Mouse (Mus musculus): ENCODE results near the gene Klhdc8a.

Gene Klhdc8a

DNA sequence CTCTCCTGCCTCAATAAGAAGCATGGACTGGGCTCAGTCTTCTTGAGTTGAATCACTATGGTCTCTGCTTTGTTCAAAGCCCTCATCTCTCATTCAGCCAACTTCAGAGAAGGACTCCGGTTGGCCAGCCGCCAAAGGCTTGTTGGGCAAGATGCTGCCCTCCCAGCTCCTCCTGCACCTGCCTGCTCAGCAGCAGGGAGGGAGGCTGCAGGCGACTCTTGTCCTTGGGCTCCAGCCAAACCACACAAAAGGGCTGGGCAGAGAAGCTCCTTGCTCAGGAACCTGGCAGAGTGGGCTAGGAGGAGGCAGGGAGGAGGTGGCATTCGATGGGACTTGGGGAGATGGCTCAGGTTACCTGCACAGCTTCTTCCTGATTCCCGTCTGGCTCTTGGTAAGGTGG lies 20.8 kb downstream of the Klhdc8a start:
- DNase-seq = peak; percentile 89

DNA sequence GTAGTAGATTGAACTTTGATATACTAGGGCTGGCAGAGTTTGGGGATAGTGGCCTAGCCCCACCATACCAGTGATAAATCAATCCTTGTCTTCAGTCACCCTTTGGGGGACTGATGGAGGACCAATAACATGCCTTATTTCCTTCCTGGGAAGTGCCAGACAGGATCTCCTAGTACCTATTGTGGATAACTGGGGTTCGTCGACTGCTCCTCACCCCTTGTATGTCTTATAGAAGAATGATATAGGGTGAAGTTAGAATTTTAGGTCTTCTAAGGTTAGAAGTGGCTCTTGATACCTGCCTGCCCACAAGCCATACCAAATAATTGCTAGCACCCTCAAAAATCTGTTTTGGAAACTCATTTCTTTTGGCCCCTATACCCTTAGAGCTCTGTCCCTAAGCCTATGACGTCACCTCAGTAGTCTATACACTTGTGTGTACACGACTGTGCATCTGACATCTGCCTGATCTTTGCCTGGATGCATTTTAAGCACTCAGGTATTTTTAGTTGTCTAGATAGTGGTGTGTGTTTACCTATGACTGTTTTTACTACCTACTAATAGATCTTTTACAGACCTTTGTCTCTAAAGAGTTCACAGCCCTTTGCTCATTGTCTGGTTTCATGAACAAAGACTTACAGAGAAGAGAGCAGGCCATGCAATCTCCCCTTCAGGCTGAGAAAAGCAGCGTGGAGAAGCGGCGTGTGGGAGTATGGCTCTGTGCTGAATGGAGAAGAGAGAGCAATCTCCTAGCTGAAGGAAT lies 23.6 kb downstream of the Klhdc8a start:
- no peak for DNase-seq

DNA sequence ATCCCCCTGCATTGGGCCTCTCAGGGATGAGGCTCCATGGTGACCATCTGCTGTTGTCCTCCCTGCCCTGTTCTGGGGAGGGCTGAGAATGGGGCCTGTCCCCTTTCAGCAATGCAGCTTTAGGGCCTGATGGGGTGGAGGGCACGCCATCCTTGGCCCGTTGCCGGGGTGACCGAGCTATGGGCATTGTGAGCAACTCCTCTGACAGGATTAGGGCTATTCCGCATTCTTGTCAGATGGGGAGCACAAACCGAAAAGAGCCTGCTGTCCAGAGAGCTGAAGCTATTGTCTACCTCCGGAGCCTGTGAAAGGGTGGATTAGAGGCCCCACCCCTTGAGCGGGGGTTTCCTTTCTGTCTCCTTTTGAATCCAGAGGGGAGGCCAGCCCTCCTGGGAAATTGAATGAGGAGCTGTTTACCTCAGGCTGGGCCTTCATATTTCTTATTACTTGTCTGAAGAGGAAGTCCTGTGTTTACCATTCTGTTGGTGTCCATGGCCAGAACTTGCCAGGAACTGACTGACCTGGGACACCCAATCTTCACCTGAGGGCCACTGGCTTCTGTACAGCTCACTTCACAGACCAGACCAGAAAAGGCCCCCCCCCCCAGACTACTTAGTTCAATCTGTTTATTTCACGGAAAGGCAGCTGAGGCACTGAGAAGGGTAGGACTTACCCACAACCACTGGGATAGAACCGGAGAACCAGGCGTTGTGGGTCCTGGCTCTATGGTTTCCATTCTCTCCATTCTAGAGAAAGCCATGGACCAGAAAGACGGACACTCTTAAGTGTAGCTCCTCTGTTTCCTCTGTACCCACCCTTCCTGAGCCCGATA lies 24.5 kb downstream of the Klhdc8a start:
- DNase-seq = peak; percentile 77

DNA sequence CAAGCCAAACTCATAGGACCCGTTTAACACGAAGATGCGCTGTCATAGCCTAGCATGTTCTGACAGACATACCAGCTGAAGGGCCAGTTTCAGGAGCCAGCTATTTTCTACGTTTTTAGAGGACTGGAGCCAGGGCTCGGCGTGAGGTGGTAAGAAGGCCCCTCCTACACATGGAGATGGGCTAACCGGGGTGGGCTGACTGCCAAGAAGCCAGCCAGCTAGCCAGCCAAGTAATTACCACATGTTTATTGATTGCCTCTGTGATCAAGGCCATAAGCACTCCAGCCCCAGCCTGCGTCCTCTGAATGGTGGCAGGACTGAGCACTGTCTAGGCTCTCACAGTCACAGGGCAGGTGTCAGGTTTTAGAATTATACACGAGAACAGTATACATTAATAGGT lies 28.4 kb downstream of the Klhdc8a start:
- DNase-seq = no peak

DNA sequence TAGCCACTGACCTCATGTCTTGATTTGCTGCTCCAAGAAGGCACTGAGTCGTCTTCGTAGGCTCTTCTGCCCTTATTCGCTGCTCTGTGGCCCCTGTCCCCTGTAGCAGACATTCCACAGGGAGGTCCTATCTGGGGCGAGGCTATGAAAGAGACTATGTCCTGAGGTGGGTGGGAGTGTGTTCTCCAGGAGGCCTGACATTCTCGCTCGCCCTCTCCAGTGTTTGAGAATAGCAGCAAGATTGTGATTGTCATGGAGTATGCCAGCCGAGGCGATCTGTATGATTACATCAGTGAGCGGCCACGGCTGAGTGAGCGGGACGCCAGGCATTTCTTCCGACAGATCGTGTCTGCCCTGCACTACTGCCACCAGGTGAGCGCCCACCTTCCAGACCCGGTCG lies 29.1 kb downstream of the Klhdc8a start:
- DNase-seq = no peak

DNA sequence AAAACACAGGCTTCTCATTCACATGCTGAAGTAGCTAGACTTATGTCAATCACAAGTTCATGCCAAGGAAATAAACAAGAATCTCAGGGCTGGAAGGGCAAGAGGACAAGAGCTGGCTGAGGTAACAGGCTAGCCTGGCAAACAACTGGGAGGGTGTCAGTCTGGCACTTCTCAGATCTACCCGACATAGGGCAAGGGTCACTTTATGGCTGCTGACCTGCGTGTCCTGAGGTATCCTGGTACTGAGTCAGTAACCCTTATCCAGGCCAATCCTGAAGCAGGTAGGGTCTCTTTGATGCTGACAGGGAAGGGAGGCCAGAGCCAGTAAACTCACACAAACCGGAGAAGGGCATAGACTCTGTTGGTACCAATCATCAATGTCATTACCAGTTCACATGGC lies 30.1 kb downstream of the Klhdc8a start:
- DNase-seq = no peak

DNA sequence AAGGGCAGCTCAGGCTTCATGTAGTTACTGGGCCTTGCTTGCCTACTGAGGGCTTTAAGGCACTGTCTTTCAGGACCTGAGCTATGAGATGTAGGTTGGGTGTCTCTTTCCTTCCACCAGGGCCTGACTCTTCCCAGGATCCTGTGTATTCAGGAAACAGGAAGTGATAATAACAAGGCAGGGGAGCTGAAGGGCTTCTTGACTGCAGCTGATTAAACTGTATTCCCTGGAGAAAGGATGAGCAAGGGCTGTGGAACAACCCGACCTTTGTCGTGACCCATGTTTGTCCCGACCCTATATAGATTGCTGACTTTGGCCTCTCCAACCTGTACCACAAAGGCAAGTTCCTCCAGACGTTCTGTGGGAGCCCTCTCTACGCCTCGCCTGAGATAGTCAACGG lies 31.2 kb downstream of the Klhdc8a start:
- DNase-seq = no peak

DNA sequence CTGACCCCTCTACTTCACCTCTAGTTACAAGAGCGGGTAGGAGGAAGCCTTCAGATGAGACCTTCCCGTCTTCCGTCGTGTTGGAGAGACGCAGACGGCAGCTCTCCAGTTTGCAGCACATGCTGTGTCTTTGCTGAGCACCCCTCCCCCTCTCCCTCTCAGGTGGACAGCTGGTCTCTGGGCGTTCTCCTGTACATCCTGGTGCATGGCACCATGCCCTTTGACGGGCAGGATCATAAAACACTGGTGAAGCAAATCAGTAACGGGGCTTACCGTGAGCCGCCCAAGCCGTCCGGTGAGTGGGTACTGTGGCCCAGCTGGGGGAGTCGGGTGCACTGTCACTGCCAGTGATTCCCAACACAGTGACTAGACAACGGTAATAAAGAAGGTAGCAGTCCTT lies 32.0 kb downstream of the Klhdc8a start:
- DNase-seq = no peak

DNA sequence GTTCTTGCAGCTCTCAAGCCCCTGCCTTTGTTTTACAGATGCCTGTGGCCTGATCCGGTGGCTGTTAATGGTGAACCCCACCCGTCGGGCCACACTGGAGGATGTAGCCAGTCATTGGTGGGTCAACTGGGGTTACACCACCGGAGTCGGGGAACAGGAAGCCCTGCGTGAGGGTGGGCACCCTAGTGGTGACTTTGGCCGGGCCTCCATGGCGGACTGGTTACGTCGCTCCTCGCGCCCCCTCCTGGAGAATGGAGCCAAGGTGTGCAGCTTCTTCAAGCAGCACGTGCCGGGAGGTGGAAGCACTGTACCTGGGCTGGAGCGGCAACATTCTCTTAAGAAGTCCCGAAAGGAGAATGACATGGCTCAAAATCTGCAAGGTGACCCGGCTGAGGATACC lies 32.9 kb downstream of the Klhdc8a start:
- no peak for DNase-seq

DNA sequence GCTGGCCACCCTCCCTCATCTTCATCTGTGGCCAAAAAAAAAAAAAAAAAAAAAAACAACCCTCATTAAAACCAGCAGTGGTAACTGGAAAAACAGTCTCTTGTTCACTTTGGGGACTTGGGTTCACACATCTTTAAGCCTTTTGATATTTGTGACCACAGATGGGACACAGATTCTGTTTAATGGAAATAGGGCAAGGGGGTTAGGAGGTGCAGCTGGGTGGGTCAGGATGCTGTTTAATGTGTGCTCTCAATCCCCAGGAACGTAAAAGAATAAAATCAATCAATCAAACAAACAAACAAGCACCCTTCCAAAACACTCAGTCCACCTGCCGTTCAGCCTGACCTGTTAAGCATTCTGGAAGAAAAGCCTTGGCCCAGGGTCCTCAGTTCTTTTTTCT lies 34.8 kb downstream of the Klhdc8a start:
- DNase-seq = no peak

DNA sequence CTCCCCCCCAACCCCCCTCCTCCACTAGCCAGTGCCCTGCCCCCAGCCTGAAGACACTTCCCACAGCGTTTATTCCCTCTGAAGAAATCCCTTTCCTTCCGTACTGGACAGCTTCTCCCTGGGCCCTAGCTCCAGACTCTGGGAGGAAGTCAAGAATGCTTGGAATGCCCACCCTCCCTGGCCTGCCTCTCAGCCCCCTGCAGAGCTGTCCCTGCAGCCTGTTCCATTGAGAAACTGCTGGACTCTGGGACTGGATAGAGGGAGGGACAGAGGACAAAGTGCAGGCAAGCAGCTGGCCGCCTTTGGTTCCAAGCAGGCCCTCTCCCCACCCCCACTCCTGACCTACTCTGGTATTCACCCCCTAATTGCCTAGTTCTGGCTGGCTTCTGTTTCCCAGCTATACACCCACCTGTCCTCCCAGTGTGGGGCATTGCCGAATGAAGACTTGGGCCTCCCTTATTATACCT lies 35.3 kb downstream of the Klhdc8a start:
- peak; percentile 86 for DNase-seq

DNA sequence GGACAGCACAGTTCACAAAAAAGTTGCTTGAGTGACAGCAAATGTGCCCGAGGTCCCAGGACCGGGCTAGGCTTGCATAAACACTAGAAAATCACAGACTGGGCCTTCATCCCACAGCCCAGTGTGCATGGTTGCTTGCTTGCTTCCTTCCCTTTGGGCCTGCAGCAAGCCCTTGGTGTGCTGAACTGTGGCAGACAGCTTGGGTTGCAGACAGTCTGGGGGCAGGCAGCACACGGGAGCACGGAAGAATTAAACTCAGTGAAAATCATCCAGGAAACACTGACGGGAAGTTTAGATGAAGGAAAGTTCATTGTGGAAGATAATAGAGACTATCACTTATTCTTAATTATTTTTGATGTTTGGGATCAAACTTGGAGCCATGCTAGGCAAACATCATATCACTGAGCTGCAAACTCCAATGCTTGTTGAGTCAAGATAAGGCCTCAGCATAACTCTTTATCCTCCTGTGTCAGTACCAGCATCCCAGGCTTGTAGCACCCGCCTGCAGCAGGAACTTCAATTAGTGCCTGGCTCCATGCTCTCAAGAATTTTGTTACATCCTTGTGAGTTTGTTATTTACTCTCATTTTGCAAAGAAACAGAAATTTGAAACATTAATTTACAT lies 35.9 kb downstream of the Klhdc8a start:
- DNase-seq = no peak

DNA sequence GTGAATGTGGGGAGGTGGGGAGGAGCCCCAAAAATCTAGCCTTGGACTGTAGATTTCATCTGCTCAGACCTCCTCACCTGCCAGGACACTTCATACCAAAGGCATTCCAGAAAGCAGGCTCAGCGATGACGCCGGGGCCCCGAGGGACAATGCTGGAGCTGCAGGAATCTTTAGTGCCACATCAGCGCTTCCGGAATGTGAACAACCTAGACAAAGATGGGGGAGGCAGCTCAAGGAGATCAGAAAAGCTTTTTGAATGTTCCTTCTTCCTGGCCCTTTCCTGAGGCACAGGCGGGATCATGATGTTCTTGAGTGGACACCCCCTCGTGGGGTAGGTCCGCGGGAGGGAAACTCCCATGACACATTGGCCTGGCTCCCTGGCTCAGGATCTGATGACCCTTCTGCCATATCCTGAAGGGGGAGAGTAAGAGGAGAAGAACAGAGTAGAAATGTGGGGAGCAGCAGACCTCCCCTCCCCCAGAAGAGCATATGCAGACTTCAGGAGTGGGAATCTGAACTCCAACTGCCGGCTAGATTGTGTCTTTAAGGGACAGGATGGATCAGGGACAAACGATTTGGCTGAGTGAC lies 37.0 kb downstream of the Klhdc8a start:
- DNase-seq = peak; percentile 31

DNA sequence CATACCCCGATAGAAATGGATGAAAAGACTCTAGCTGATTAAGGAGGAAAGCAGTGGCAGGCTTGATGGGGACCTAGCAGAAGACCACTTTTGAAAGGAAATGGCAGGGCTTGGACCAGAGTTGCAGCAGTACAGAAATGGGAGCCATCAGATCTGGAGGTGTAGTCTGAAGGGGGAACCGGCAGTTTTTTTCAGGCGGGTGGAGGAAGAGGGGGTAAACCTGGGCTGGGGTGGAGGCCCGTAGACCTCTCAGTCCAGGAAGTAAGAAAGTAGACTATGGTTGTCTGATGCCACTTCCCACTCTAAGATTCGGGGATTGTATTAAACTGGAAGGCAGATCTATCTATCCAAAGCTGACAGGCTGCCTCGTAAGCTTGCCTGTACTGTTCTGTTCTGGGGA lies 38.5 kb downstream of the Klhdc8a start:
- no peak for DNase-seq

DNA sequence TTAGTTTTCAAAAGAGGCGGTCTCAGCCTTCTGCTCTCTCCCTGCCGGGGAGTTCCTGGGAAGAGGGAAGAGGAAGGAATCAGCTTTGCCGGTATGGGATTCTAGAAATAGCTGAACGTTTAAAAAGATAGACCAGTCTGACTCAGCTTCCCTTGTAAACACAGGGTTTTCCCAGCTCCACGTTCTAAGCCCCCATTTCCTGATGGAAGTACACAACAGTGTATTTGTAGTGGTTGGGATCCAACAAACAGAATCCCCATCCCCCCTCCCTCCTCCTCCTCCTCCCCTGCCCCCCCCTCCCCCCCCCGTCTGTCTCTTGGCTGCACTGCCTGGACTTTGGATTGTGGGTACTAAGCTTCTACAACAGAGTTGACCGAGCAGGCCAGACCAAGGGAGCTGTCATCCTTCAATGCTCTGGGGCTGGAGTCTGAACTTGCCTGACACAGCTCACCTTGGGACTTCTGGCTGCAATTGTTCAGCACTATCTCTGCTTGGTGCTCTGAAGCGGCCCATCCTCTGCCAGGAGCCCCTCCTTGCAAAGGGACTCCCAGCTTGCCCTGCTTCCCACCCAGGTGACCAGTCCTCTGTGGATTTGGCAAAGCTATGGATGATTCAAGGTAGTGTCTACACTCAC lies 39.7 kb downstream of the Klhdc8a start:
- no peak for DNase-seq

DNA sequence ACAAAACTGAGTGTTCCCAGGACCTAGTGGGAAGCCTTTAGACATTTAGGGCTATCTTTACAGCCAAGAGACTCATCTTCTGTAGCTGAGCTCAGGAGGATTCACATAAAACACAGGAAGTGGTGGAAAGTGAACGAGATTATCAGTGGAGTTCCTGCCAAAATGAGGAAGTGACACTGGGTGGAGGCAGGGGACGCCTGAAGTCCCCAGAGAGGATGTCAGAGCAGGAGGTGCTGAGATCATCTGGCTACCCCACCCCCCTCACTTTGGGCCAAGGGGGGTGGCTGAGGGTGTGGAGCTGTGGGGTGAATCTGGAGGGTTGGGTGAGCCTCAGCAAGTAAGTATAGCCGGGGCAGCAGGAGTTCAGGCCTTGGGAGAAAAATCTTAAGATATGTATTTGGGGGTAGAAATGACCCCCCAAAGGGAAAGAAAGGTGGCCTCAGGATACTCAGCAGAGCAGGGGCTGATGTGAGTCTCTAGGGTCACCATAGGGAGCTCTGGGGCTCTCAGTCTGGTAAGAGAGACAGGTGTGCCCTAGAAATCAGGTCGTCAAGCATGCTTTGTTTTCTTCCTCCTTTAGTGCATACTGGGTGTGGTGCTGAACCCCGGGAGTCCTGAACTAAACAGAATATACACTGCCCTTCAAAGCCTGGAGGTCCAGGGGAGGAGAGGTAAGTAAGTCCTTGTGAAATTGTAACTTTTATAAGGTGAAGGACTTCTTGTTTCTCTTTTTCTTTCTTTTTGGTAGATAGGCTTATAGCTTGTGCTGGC lies 43.5 kb downstream of the Klhdc8a start:
- DNase-seq = peak; percentile 77

DNA sequence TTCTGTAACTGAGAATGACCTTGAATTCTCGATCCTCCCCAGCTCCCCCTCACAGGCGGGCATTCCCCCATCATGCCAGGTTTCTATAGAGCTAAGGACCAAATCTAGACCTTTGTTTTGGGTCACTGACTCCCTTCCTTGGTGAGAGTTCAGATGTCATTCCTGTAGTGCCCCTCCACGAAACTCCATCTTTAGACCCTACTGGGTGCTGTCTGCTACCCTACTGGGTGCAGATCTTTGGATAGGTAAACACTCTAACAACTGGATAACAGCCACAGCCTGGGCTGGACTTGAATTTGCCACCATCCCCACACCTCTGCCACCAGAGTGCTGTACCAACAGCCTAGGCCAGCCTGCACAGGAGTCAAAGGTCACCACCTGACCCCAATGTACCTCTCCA lies 44.1 kb downstream of the Klhdc8a start:
- no peak for DNase-seq

DNA sequence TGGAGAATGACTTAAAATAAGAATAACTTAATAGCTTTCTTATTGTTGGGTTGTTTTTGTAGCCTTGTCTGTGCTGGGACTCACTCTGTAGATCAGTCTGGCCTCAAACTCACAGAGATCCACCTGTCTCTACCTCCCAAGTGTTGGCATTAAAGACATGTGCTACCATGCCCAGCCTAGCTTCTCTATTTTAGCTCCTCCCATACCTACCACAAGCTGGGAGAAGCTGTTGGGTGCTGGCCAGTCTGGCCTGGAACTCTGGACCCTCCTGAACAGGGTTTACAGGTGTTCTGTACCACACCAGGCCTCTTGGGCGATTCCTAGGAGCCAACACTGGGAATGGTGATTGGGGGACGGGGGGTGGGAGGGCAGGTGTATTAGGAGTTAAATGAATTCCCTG lies 44.8 kb downstream of the Klhdc8a start:
- no peak for DNase-seq

DNA sequence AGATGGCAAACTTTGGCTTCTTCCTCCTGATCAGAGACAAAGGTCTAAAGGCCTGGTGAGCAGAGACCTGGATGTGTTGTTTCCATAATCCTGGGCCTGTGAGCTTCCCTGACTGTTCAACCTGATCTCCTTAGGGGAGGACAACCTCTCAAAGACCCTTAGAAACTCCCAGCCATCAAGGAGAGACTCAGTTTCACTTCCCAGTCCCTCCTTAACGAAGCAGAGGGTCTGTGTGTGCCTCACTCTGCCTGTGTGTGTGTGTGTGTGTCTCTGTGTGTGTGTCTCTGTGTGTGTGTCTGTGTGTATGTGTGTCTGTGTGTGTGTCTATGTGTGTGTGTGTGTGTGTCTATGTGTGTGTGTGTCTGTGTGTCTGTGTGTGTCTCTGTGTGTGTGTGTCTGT lies 45.2 kb downstream of the Klhdc8a start:
- DNase-seq = no peak

DNA sequence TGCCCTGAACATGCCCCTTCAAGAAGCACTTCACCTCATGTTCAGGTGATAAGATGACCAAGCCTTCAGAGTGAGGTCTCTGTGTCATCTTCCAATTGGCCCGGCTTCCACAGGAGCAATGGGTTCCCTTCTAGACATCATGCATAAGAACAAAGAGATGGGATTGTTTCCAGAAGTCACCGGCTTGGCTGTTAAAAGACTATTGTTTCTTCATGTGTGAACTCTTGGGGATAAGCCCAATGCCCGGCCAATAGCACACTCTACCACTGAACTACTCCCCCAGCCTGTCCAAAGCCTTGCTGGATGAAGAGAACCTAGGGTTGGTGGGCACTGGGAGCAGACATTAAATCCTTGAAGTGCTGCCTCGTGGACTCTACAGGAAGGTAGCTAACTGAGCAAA lies 47.1 kb downstream of the Klhdc8a start:
- DNase-seq = peak; percentile 42

DNA sequence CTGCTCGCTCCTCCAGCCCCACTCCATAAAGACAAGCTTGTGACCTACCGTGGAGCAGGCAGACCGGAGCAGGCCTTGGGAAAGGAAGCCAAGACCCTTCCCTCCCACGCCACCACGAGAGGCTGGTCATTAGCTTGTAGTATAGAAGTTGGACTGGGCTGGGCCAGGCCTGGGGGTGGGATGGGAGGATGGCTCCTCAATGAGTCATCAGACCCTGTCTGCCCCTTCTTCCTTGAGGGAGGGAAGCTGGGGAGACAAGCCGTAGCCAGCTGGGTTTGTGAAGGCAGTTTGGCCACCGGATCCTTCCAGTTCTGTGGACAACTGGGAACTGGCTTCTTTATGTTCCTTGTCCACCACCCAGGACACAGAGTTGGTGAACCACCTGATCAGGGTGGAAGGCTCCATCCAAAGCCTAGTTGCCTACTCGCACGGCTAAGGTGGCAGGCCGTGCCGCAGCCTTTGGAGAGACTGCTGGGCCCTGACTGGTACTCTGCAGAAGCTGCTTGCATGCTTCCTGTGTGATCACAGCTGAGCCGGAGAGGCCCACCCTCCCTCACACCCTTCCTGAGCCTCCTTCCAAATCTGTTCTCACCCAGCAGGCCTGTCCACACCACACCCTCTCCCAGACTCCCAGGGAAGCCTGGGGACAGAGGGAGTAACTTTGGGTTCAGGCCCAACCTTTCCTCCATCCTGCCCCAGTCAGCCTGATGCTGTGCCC lies 47.9 kb downstream of the Klhdc8a start:
- peak; percentile 69 for DNase-seq

Data from lung, postnatal 10 days (tissue).